In the genomic region with DNA sequence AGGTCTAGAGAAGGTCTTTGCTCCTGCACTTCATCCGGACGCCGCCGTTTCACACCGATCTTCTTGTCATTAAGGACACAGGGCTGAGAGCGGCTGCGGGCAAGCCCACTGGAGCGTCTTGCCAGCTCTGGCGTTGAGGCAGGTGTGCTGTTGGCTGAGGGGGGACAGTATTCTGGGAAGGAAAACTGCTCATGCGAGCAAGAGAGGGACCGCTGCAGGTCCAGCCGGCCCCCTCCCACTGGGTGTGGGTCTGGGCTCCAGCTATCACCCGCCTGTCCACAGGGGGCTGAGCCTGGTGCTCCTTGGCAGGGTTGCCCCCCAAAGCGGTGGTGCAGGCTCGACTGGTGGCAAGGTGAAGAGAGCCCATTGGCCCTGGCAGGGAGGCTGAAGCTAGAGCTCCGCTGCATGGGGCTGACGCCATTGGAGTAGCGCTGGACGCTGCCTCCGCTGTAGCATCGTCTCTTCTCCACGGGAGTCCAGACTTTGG, we compare ENCODE assay signal across 13 mouse cellular contexts. TPM values are rescaled to one million over a fixed set of nuclear protein-coding genes. Genes with fewer than 3 reads are reported as not detected.
A peak's percentile ranks its signal among the peaks of the same experiment; 100 is the strongest.
DNase-seq lines count a peak whose midpoint lies in the region; ATAC-seq lines count a peak whose summit lies in the region.
"Had no signal": no experiment of that assay in that cellular context is flagged by ENCODE, and none has a peak within 500 bp of the region (broad histone marks: within the 10 kb centered on the region; RNA-seq: fewer than 3 reads in every experiment).

No protein-coding gene starts in this region.

- DNase-seq in embryonic facial prominence, embryonic 10.5 days (ENCODE audit: low spot score), result no peak
- DNase-seq in spleen, adult 18-20 months, result no peak
- no peak for DNase-seq in layer of hippocampus, postnatal 10 days (ENCODE audit: low spot score in 2 of 2)
- DNase-seq: adrenal gland, adult 2 months; heart, postnatal 10 days; lung, postnatal 4 days had no signal

- no peaks in the 10 kb centered on the region for H3K9me3 ChIP-seq in heart, embryonic 12.5 days (replicated peaks)
- no peaks in the 10 kb centered on the region for H3K9me3 ChIP-seq in heart, embryonic 11.5 days (replicated peaks; ENCODE audit: control insufficient read depth, low read length)
- H3K9me3 ChIP-seq in neural tube, embryonic 13.5 days, result no peaks in the 10 kb centered on the region
- no peaks in the 10 kb centered on the region for H3K9me3 ChIP-seq in neural tube, embryonic 15.5 days (replicated peaks)
- no peaks in the 10 kb centered on the region for H3K9me3 ChIP-seq in embryonic facial prominence, embryonic 10.5 days
- H3K9me3 ChIP-seq in hindbrain, embryonic 16.5 days (ENCODE audit: control insufficient read depth, low read length), result no peaks in the 10 kb centered on the region

- no peak overlapping the region for H3K27ac ChIP-seq in heart, embryonic 12.5 days (ENCODE audit: poor library complexity, severe bottlenecking)
- H3K27ac ChIP-seq in heart, embryonic 11.5 days (ENCODE audit: low read depth, low read length), result no peak overlapping the region
- 0 out of 2 replicates have a peak overlapping the region, but pooled peaks have one; percentile 5 for H3K27ac ChIP-seq in neural tube, embryonic 13.5 days (replicated peaks)
- H3K27ac ChIP-seq in neural tube, embryonic 15.5 days (replicated peaks), result no peak overlapping the region
- H3K27ac ChIP-seq in embryonic facial prominence, embryonic 10.5 days (replicated peaks), result 0 out of 2 replicates have a peak overlapping the region, but pooled peaks have one; percentile 24
- H3K27ac ChIP-seq in hindbrain, embryonic 16.5 days (ENCODE audit: low read depth, low read length), result peak overlapping the region; percentile 27; the same call in 1 of the 2 replicates

- H3K4me1 ChIP-seq in heart, embryonic 12.5 days (replicated peaks), result peaks cover 22% of the 10 kb centered on the region
- H3K4me1 ChIP-seq in heart, embryonic 11.5 days (ENCODE audit: control insufficient read depth, insufficient read depth, low read length), result peaks cover 12% of the 10 kb centered on the region
- H3K4me1 ChIP-seq in neural tube, embryonic 13.5 days (replicated peaks), result peaks cover 11% of the 10 kb centered on the region
- H3K4me1 ChIP-seq in neural tube, embryonic 15.5 days, result peaks cover 7% of the 10 kb centered on the region
- H3K4me1 ChIP-seq in embryonic facial prominence, embryonic 10.5 days, result peaks cover 8% of the 10 kb centered on the region
- H3K4me1 ChIP-seq in hindbrain, embryonic 16.5 days (ENCODE audit: control insufficient read depth, insufficient read depth, low read depth, low read length), result peaks cover 8% of the 10 kb centered on the region

- no peaks in the 10 kb centered on the region for H3K27me3 ChIP-seq in heart, embryonic 12.5 days (replicated peaks)
- no peaks in the 10 kb centered on the region for H3K27me3 ChIP-seq in heart, embryonic 11.5 days (ENCODE audit: control insufficient read depth, insufficient read depth, low read length)
- H3K27me3 ChIP-seq in neural tube, embryonic 13.5 days, result no peaks in the 10 kb centered on the region
- no peaks in the 10 kb centered on the region for H3K27me3 ChIP-seq in neural tube, embryonic 15.5 days (replicated peaks)
- H3K27me3 ChIP-seq in embryonic facial prominence, embryonic 10.5 days (replicated peaks; ENCODE audit: low read depth, poor library complexity, severe bottlenecking), result no peaks in the 10 kb centered on the region
- no peaks in the 10 kb centered on the region for H3K27me3 ChIP-seq in hindbrain, embryonic 16.5 days (replicated peaks; ENCODE audit: control insufficient read depth, insufficient read depth, low read length)

- peaks cover 30% of the 10 kb centered on the region for H3K36me3 ChIP-seq in heart, embryonic 12.5 days
- peaks cover 18% of the 10 kb centered on the region; the same call in 1 of the 2 replicates for H3K36me3 ChIP-seq in heart, embryonic 11.5 days (ENCODE audit: control insufficient read depth, insufficient read depth, low read length)
- peaks cover 40% of the 10 kb centered on the region for H3K36me3 ChIP-seq in neural tube, embryonic 13.5 days
- H3K36me3 ChIP-seq in neural tube, embryonic 15.5 days, result peaks cover 27% of the 10 kb centered on the region
- H3K36me3 ChIP-seq in embryonic facial prominence, embryonic 10.5 days (replicated peaks), result peaks cover 71% of the 10 kb centered on the region
- no peaks in the 10 kb centered on the region for H3K36me3 ChIP-seq in hindbrain, embryonic 16.5 days (ENCODE audit: control insufficient read depth, insufficient read depth, low read length)

- WGBS in heart, embryonic 12.5 days, result 95% methylated on average over 22 of the region's 22 CpGs
- WGBS in heart, embryonic 11.5 days (ENCODE audit: insufficient replicate concordance), result 89% methylated on average over 22 of the region's 22 CpGs
- 93% methylated on average over 22 of the region's 22 CpGs for WGBS in neural tube, embryonic 13.5 days
- 93% methylated on average over 22 of the region's 22 CpGs for WGBS in neural tube, embryonic 15.5 days
- WGBS in embryonic facial prominence, embryonic 10.5 days, result 94% methylated on average over 22 of the region's 22 CpGs
- 79% methylated on average over 22 of the region's 22 CpGs for WGBS in hindbrain, embryonic 16.5 days

- ATAC-seq in heart, embryonic 12.5 days (ENCODE audit: insufficient number of reproducible peaks, low FRiP score), result 0 out of 2 replicates have a peak, but pooled peaks have one; percentile 17
- ATAC-seq in heart, embryonic 11.5 days (replicated peaks; ENCODE audit: insufficient number of reproducible peaks, low FRiP score, low TSS enrichment), result no peak
- ATAC-seq in neural tube, embryonic 13.5 days (ENCODE audit: low read depth), result no peak
- no peak for ATAC-seq in neural tube, embryonic 15.5 days (ENCODE audit: low FRiP score)
- 0 out of 2 replicates have a peak, but pooled peaks have one; percentile 32 for ATAC-seq in hindbrain, embryonic 16.5 days
- ATAC-seq: intestine, postnatal 0 days had no signal

- no peak overlapping the region for H3K4me2 ChIP-seq in heart, embryonic 12.5 days
- no peak overlapping the region for H3K4me2 ChIP-seq in heart, embryonic 11.5 days
- no peak overlapping the region for H3K4me2 ChIP-seq in neural tube, embryonic 13.5 days
- H3K4me2 ChIP-seq in neural tube, embryonic 15.5 days, result no peak overlapping the region
- no peak overlapping the region for H3K4me2 ChIP-seq in hindbrain, embryonic 16.5 days (ENCODE audit: low read length)

- H3K9ac ChIP-seq in heart, embryonic 12.5 days, result no peak overlapping the region
- H3K9ac ChIP-seq in heart, embryonic 11.5 days (ENCODE audit: low read depth, low read length), result no peak overlapping the region
- H3K9ac ChIP-seq in neural tube, embryonic 13.5 days, result no peak overlapping the region
- no peak overlapping the region for H3K9ac ChIP-seq in neural tube, embryonic 15.5 days (replicated peaks)
- no peak overlapping the region for H3K9ac ChIP-seq in hindbrain, embryonic 16.5 days (ENCODE audit: low read depth, low read length)

- H3K4me3 ChIP-seq in heart, embryonic 12.5 days, result no peak overlapping the region
- H3K4me3 ChIP-seq in heart, embryonic 11.5 days (ENCODE audit: low read depth, low read length), result no peak overlapping the region
- H3K4me3 ChIP-seq in neural tube, embryonic 13.5 days, result no peak overlapping the region
- H3K4me3 ChIP-seq in neural tube, embryonic 15.5 days (replicated peaks), result no peak overlapping the region
- H3K4me3 ChIP-seq in embryonic facial prominence, embryonic 10.5 days, result no peak overlapping the region
- H3K4me3 ChIP-seq in hindbrain, embryonic 16.5 days (ENCODE audit: low read length), result no peak overlapping the region
- H3K4me3 ChIP-seq: myocyte had no signal

RNA-seq across cellular contexts. Expression of a gene that starts 54.2 kb away (rescaled TPM):
- polyA plus RNA-seq in heart, embryonic 12.5 days (2016; fragmentation: Nextera tagmentation; extraction: Ambion mirVana), result 15.3 and 17.0 TPM in 2 replicates
- 11.9 and 14.5 TPM in 2 replicates for polyA plus RNA-seq in heart, embryonic 11.5 days (2014; fragmentation: Nextera tagmentation; extraction: Ambion mirVana)
- 13.9 and 16.0 TPM in 2 replicates for polyA plus RNA-seq in neural tube, embryonic 13.5 days (2015; fragmentation: Nextera tagmentation; extraction: Ambion mirVana)
- polyA plus RNA-seq in neural tube, embryonic 15.5 days (2015; fragmentation: Nextera tagmentation; extraction: Ambion mirVana), result 12.4 and 14.2 TPM in 2 replicates
- 29.4 and 29.9 TPM in 2 replicates for polyA plus RNA-seq in embryonic facial prominence, embryonic 10.5 days (2016; fragmentation: Nextera tagmentation; extraction: Ambion mirVana)
- 14.7 and 16.3 TPM in 2 replicates for polyA plus RNA-seq in hindbrain, embryonic 16.5 days (2015; fragmentation: Nextera tagmentation; extraction: Ambion mirVana)
- 10 to 100 TPM; 17.1 to 17.2 TPM for total RNA-seq in layer of hippocampus, postnatal 10 days (2021)

Comparison
In these comparisons a context has a peak if more than half of its experiments do, and no peak if none do; other contexts are left out.
1. ATAC-seq: peak in heart, embryonic 12.5 days (single experiment) and hindbrain, embryonic 16.5 days (single experiment); none in heart, embryonic 11.5 days (single experiment), neural tube, embryonic 13.5 days (single experiment) and neural tube, embryonic 15.5 days (single experiment).
2. H3K27ac ChIP-seq: peak in neural tube, embryonic 13.5 days (single experiment), embryonic facial prominence, embryonic 10.5 days (single experiment) and hindbrain, embryonic 16.5 days (single experiment); none in heart, embryonic 12.5 days (single experiment), heart, embryonic 11.5 days (single experiment) and neural tube, embryonic 15.5 days (single experiment).